Mouse (Mus musculus): ENCODE measurements around the gene Ltb4r1.

The Ltb4r1 gene

DNA sequence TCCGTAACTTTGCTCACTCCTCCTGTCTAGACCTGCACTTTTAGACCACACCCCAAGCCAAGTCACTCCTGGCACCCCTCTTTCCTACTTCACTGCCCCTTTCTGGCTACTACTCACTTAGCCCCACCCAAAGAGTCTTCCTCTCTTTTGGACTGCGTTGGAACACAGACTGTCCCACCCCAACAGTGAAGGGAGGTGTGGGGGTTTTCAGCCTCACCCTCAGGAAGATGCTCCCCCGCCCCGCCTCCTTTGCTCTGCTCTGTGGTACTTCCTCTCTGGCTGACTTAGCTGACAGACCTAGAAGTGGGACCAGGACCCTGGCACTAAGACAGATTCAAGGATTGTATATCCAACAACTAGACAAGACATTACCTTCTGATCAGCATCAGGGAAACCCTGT lies at the start of gene Ltb4r1:
Gene Ltb4r1 (plus strand): TSS at position 267 of the 400 bp plus-strand sequence.
- DNase-seq (ENCODE audit: extremely low spot score, low read depth, low spot score), result no peak

- DNase-seq (ENCODE audit: extremely low spot score, low read depth, low spot score), result no peak
Observed at GRCm38 (mm10) chr14:55716271-55716670, 49.5 kb upstream of the Ltb4r1 start.

GRCm38 (mm10) chr14:55716884-55717283 lies 48.9 kb upstream of the Ltb4r1 start:
- no peak for DNase-seq (ENCODE audit: extremely low spot score, low read depth, low spot score)

- no peak for DNase-seq (ENCODE audit: extremely low spot score, low read depth, low spot score)
Observed at GRCm38 (mm10) chr14:55719737-55720136, 46.0 kb upstream of the Ltb4r1 start.

GRCm38 (mm10) chr14:55720666-55721065 lies 45.1 kb upstream of the Ltb4r1 start:
- DNase-seq (ENCODE audit: extremely low spot score, low read depth, low spot score), result no peak

DNA sequence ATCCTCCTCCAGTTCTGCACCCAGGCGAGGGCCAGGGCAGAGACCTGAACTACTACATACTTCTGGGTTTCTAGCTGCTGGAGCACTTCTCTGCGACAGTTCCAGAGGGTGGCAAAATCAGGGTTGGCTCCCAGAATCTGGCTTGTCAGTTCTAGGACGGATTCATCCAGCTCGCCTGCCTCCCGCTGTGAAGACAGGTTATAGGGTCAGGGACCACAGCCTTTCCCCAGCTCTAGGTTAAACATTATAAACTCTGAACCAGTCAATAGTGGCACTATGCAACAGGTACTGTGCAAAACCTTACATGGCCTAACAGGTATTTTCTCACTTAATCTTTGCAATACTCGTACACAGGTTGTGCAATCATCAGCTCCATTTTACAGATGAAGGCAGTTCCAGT lies 44.7 kb upstream of the Ltb4r1 start:
- DNase-seq (ENCODE audit: extremely low spot score, low read depth, low spot score), result no peak

GRCm38 (mm10) chr14:55721700-55722437 lies 43.9 kb upstream of the Ltb4r1 start, which contains the start of gene Rabggta:
TSS of gene Rabggta (minus strand) at chr14:55722263.
- peak; percentile 80 for DNase-seq (ENCODE audit: extremely low spot score, low read depth, low spot score)

GRCm38 (mm10) chr14:55722438-55722945 lies 43.3 kb upstream of the Ltb4r1 start:
- no peak for DNase-seq (ENCODE audit: extremely low spot score, low read depth, low spot score)

- DNase-seq (ENCODE audit: extremely low spot score, low read depth, low spot score), result no peak
Observed at GRCm38 (mm10) chr14:55723433-55723832, 42.3 kb upstream of the Ltb4r1 start.

GRCm38 (mm10) chr14:55724411-55724871 lies 41.3 kb upstream of the Ltb4r1 start:
- no peak for DNase-seq (ENCODE audit: extremely low spot score, low read depth, low spot score)

DNA sequence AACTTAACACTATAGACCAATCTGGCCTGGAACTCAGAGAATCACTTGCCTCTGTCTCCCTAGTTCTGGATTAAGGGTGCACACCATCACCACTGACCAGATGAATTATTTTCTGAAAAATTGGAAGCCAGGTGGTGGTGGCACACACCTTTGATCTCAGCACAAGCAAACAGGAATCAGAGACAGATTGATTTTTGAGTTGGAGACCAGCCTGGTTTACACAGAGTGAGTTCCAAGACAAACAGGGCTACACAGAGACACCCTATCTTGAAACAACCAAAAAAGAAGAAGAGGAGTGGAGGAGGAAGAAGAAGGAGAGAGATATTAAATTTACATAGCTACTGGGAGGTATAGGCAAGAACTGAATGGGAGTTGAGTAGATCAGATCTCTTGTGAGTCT lies 39.5 kb upstream of the Ltb4r1 start:
- DNase-seq (ENCODE audit: extremely low spot score, low read depth, low spot score), result no peak

DNA sequence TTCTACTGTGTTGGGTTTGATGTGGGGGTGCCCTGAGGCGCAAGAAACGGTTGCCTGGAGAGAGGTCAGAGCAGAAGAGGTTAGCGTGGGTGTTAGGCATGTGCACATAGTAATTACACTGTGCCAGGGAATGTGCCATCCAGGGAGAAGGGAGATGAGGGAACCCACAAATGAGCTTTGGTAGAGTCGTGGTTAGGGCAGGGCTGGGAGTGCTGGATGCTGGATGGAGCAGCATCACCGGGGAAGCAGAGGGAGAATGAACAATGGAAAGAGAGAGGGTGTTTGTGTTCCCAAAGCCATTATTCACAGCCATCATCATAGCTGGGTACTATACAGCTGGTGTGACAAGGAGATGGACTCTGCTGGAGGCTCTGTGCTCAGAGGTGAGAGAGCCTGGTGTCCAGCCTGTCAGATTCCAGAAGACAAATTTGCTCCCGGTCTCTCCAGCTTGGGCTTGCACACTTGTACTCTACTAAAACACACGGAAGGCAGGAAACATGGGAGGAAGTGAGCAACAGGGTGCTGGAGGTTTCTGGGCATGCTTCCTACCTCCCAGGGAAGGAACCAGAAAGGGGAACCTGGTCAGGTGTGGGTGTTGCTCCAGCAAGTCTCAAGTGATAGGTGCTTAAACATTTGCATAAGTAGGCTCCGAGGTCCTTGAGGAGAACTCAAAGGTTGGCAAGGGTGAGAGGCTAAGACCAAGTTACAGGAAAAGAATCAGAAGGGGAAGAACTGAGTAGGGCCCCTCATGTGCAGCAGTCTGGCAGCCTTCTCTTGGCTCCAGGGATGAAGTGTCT lies 37.7 kb upstream of the Ltb4r1 start:
- DNase-seq (ENCODE audit: extremely low spot score, low read depth, low spot score), result no peak

DNA sequence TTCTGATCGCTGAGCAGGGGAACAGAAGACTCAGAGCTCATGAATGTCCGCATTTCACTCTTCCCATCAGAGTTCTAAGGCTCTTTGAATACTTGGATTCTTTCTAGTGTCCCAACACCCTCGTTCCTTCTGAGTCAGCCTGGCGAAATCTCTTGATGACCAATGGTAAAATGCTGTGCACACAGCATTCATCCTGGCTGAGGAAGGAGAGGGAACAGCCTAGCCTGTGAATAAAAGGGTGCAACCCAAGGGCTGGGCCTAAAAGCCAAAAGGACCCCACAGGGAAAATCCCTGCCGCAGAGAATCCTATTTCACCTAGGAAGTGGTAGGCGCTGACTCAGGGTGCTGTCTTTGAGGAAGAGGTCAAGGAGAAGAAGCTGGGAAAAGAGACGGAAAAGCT lies 35.6 kb upstream of the Ltb4r1 start:
- no peak for DNase-seq (ENCODE audit: extremely low spot score, low read depth, low spot score)

DNA sequence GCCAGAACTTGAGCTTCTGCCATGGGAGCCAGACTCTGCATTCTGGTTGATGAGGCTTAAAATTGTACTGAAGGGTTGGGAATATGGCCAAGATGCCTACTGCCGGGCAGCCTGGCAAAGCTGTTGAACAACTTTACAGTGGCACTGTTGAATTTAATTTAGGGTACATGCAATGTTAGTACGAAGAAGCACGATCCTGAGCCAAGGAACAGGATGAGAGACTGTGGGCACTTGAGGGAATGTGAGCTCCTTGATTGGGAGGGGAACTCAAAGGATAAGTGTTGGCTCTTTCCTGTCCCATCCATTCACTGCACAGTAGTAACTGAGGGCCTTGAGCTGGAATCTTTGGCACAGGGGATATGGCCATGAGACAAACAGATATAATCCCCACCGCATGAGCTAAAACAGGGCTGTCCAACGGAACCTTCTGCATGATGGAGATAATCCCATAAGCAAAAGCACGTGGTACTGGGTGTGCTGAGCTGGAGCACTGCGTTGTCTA lies 35.2 kb upstream of the Ltb4r1 start:
- DNase-seq (ENCODE audit: extremely low spot score, low read depth, low spot score), result no peak

GRCm38 (mm10) chr14:55733889-55734288 lies 31.9 kb upstream of the Ltb4r1 start:
- DNase-seq (ENCODE audit: extremely low spot score, low read depth, low spot score), result no peak

DNA sequence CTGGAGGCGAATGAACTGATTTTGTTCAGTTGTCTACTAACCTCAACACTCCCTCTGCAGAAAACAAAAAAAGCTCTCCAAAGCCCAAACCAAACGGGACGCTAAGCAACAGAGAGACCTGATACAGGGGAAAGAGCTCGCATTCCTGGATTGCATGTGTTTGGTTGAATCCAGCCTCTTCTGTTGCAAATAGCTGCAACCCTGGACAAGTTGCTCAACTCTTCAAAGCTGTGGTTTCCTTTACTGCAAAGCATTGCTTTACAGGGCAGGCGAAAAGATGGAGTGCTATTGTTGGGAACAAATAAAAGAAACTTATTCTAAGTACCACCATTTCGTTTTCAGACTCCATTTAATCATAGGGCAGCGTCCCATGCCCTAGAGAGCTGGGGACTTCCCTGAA lies 30.9 kb upstream of the Ltb4r1 start:
- no peak for DNase-seq (ENCODE audit: extremely low spot score, low read depth, low spot score)

DNA sequence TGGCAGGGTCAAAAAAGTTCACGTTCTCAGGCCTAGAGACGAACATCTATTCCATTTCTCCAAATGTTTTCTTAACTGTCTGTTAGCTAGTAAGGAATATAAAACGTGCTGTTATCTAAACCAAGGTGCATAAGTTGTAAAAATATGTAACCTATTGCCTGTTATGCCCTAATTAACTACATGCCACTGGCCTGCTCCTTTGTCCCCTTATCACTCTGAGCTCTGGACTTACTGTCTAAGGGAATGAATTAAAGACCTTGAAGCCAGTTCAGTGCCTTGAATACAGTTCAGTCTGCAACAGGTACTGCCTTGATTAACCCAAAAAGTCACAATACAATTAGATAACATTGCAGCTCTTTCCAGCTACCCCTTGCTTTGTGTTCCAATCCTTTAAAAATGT lies 30.4 kb upstream of the Ltb4r1 start:
- no peak for DNase-seq (ENCODE audit: extremely low spot score, low read depth, low spot score)

DNA sequence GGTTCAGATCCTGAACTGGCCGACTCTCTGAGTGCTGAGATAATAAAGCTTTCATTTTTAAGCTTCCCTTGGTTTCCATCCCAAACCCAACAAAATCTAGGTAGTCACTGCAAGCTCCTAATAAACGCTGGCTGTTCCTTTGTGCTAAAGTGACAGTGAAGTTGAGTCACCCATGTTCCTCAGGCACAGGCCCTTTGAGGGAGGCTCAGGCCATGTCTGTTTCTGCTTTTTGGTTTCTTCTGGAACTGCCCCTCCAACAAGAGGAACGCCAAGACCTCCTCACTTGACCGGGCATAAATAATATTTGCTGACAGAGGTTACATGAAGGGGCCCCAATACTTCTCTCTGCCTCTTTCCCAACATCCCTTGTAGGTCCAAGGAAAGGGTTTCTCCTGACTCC lies 30.0 kb upstream of the Ltb4r1 start:
- DNase-seq (ENCODE audit: extremely low spot score, low read depth, low spot score), result no peak

- no peak for DNase-seq (ENCODE audit: extremely low spot score, low read depth, low spot score)
Observed at GRCm38 (mm10) chr14:55737086-55737687, 28.6 kb upstream of the Ltb4r1 start.

- peak; percentile 89 for DNase-seq (ENCODE audit: extremely low spot score, low read depth, low spot score)
Observed at GRCm38 (mm10) chr14:55743711-55744110, 22.1 kb upstream of the Ltb4r1 start.

DNA sequence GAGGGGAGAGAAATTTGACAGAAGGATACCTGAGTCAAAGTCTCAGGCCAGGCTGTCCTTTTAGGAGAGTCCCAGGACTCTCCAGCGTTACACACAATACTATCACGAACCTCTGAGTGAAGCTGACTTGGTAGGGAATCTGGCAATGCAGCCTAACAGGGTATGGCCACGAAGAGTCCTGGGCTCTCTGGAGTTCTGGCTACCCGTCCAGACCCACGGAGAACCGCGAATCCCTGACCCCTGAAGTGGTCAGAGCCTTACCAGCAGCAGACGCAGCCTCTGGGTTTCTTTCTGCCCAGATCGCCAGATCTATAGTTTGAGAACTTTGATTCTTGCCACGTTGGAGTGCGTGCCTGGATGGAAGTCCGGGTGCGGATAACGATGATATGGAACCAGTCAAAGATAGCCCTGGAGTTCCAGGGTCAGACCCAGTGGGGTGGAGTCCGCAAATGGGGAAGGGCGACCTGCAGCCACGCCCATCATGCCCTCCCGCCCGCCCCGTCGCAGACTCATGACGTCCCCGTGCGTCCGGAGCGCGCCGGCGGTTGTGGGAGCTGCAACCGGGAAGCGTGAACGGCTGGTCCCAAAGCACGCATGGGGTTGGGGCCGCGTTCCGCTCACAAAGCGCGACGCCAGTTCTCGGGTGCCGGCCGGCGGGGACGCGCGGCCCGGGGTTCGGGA lies 20.4 kb upstream of the Ltb4r1 start, which contains the start of the genes Dhrs1 and Nop9:
Gene Dhrs1 (minus strand): TSS at position 511 of the 681 bp plus-strand sequence.
Gene Nop9 (plus strand): TSS at position 514 of the 681 bp plus-strand sequence.
- DNase-seq (ENCODE audit: extremely low spot score, low read depth, low spot score), result peak; percentile 44

Data from hindlimb bud, embryonic 11.5 days (tissue).